Mouse (Mus musculus): ENCODE measurements around the gene Cacna1c.

DNA sequence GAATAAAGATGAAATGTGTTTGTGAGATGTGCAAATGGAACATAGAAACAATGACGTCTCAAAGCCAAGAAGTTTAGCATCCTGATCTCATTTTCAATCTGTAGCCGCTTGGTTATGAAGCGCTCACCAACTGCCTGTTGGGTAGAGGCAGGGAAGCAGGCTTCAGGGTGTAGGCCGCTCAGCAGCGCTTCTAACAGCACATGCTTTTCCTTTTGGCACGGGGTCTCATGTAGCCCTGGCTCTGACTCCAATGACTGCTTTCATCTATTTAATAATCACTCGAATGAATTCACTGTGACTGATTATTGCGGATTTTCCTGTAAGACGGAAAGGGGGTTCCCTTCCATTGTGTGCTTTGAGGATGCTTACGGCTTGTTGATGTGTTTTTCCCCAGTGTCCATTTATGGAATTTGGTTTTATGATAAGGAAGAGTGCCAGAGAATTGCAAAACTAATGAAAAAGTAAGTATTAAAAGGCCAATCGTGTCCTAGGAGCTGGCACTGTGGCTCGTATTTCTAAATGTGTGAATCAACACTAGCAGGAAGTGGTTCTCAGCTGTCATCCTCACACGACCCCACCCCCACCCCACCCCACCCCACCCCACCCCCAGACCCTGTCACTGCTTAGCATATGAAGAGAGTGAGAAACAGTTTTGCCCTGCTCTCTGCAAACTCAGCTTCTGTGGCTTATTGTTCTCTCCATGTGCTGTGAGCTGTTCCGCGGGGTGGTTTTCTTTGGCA, 2.5 kb upstream of the Cacna1c start:
- TF ChIP-seq GATA1 (IDR thresholded peaks at IDR 0.05; ENCODE audit: borderline replicate concordance, low read length) (no peak), FLI1 (IDR thresholded peaks at IDR 0.05; ENCODE audit: low read length) (no peak)

Measured in megakaryocyte, embryonic 14.5 days (primary cell).